ENCODE assay signal across 26 mouse cellular contexts in genomic region chr8:53630618-53631017, GRCm38 (mm10). TPM values are rescaled to one million over a fixed set of nuclear protein-coding genes. Genes with fewer than 3 reads are reported as not detected.
A peak's percentile ranks its signal among the peaks of the same experiment; 100 is the strongest.
DNase-seq lines count a peak whose midpoint lies in the region; ATAC-seq and TF ChIP-seq lines count a peak whose summit lies in the region.
"Had no signal": no experiment of that assay in that cellular context is flagged by ENCODE, and none has a peak within 500 bp of the region (broad histone marks: within the 10 kb centered on the region; RNA-seq: fewer than 3 reads in every experiment).

No protein-coding gene starts in this region.

- no peak for ATAC-seq in liver, embryonic 12.5 days
- ATAC-seq in CD4-positive, CD25-positive, alpha-beta regulatory T cell, adult 4 months: peak; percentile 62
- no peak for ATAC-seq in megakaryocyte progenitor cell, adult 5-6 weeks (replicated peaks; ENCODE audit: poor library complexity)
- ATAC-seq in forebrain, embryonic 16.5 days: no peak
- ATAC-seq: forebrain, embryonic 14.5 days; hindbrain, embryonic 16.5 days had no signal

- no peak overlapping the region for H3K27ac ChIP-seq in liver, embryonic 12.5 days
- H3K27ac ChIP-seq in layer of hippocampus, adult 2 months: no peak overlapping the region
- H3K27ac ChIP-seq in forebrain, embryonic 16.5 days (ENCODE audit: low read length): no peak overlapping the region
- H3K27ac ChIP-seq: embryonic facial prominence, embryonic 12.5 days; embryonic facial prominence, embryonic 15.5 days; heart, embryonic 15.5 days; hindbrain, embryonic 10.5 days; hindbrain, embryonic 13.5 days had no signal

- no peak for TF ChIP-seq CTCF in layer of hippocampus, adult 2 months (conservative IDR thresholded peaks at IDR 0.05)

- no peak overlapping the region for H3K4me2 ChIP-seq in liver, embryonic 12.5 days
- no peak overlapping the region for H3K4me2 ChIP-seq in forebrain, embryonic 16.5 days (ENCODE audit: low read length)
- H3K4me2 ChIP-seq: embryonic facial prominence, embryonic 12.5 days; embryonic facial prominence, embryonic 15.5 days; heart, embryonic 12.5 days; heart, embryonic 15.5 days; hindbrain, embryonic 13.5 days had no signal

- no peak for DNase-seq in liver
- DNase-seq in induced T-regulatory cell, adult 2 months (ENCODE audit: low read depth): peak; percentile 29
- DNase-seq in layer of hippocampus, adult 2 months (ENCODE audit: low spot score in 2 of 2): no peak
- DNase-seq: adrenal gland, adult 2 months; adrenal gland, postnatal 14 days; cerebellum, adult 11 months; cerebellum, adult 2 months; cerebellum, adult 9-11 months; cerebellum, postnatal 25 days; gastrocnemius, postnatal 25 days; heart, adult 18-20 months; heart, postnatal 10 days; heart, postnatal 36 days had no signal

- no peaks in the 10 kb centered on the region for H3K27me3 ChIP-seq in liver, embryonic 12.5 days (replicated peaks)
- H3K27me3 ChIP-seq in forebrain, embryonic 16.5 days (replicated peaks; ENCODE audit: control insufficient read depth, insufficient read depth, low read length): no peaks in the 10 kb centered on the region
- H3K27me3 ChIP-seq: embryonic facial prominence, embryonic 12.5 days; embryonic facial prominence, embryonic 15.5 days; heart, embryonic 12.5 days; heart, embryonic 15.5 days; hindbrain, embryonic 13.5 days had no signal

- H3K4me1 ChIP-seq in liver, embryonic 12.5 days: peaks cover 10% of the 10 kb centered on the region
- H3K4me1 ChIP-seq in forebrain, embryonic 16.5 days (replicated peaks; ENCODE audit: control insufficient read depth, insufficient read depth, low read length): peaks cover 2% of the 10 kb centered on the region; the same call in 1 of the 2 replicates
- H3K4me1 ChIP-seq: embryonic facial prominence, embryonic 12.5 days; embryonic facial prominence, embryonic 15.5 days; heart, embryonic 15.5 days; hindbrain, embryonic 10.5 days; hindbrain, embryonic 13.5 days had no signal

- 84% methylated on average over 4 of the region's 4 CpGs for WGBS in liver, embryonic 12.5 days (ENCODE audit: insufficient replicate concordance)
- 90% methylated on average over 4 of the region's 4 CpGs for WGBS in forebrain, embryonic 16.5 days

- H3K36me3 ChIP-seq in liver, embryonic 12.5 days: peaks cover 11% of the 10 kb centered on the region; the same call in 1 of the 2 replicates
- H3K36me3 ChIP-seq in forebrain, embryonic 16.5 days (ENCODE audit: control insufficient read depth, insufficient read depth): no peaks in the 10 kb centered on the region
- H3K36me3 ChIP-seq: embryonic facial prominence, embryonic 12.5 days; embryonic facial prominence, embryonic 15.5 days; heart, embryonic 12.5 days; heart, embryonic 15.5 days; hindbrain, embryonic 10.5 days; hindbrain, embryonic 13.5 days had no signal

- no peaks in the 10 kb centered on the region for H3K9me3 ChIP-seq in liver, embryonic 12.5 days (replicated peaks)
- peaks cover 7% of the 10 kb centered on the region for H3K9me3 ChIP-seq in forebrain, embryonic 16.5 days (ENCODE audit: control insufficient read depth, low read length)
- H3K9me3 ChIP-seq: embryonic facial prominence, embryonic 12.5 days; embryonic facial prominence, embryonic 15.5 days; heart, embryonic 12.5 days; heart, embryonic 15.5 days; hindbrain, embryonic 10.5 days; hindbrain, embryonic 13.5 days had no signal

- H3K9ac ChIP-seq in liver, embryonic 12.5 days: 0 out of 2 replicates have a peak overlapping the region, but pooled peaks have one; percentile 7
- no peak overlapping the region for H3K9ac ChIP-seq in forebrain, embryonic 16.5 days (replicated peaks; ENCODE audit: low read depth, low read length)
- H3K9ac ChIP-seq: embryonic facial prominence, embryonic 12.5 days; embryonic facial prominence, embryonic 15.5 days; heart, embryonic 12.5 days; heart, embryonic 15.5 days; hindbrain, embryonic 13.5 days had no signal

- no peak overlapping the region for H3K4me3 ChIP-seq in liver, embryonic 12.5 days
- no peak overlapping the region for H3K4me3 ChIP-seq in layer of hippocampus, adult 2 months
- no peak overlapping the region for H3K4me3 ChIP-seq in forebrain, embryonic 16.5 days (replicated peaks; ENCODE audit: low read length)
- H3K4me3 ChIP-seq: embryonic facial prominence, embryonic 12.5 days; embryonic facial prominence, embryonic 15.5 days; heart, embryonic 12.5 days; heart, embryonic 15.5 days; hindbrain, embryonic 10.5 days; hindbrain, embryonic 13.5 days had no signal

RNA-seq across cellular contexts. Expression of gene Neil3, which starts 8.2 kb away (rescaled TPM):
- 30.8 and 34.8 TPM in 2 replicates for polyA plus RNA-seq in liver, embryonic 12.5 days (2016; fragmentation: Nextera tagmentation; extraction: Ambion mirVana)
- polyA plus RNA-seq in CD4-positive, CD25-positive, alpha-beta regulatory T cell, adult 4 months (2017; shearing (Covaris generic)): 1 to 10 TPM; 1.9 to 4.9 TPM
- 59.2 and 64.6 TPM in 2 replicates for total RNA-seq in megakaryocyte progenitor cell, adult 5-6 weeks (2015)
- total RNA-seq in megakaryocyte progenitor cell, adult 5-6 weeks (2017): 32.1 and 43.1 TPM in 2 replicates
- under 1 TPM; 0.15 to 0.20 TPM for total RNA-seq in layer of hippocampus, adult 2 months (2021)
- 15.8 and 15.9 TPM in 2 replicates for polyA plus RNA-seq in forebrain, embryonic 16.5 days (2015; fragmentation: Nextera tagmentation; extraction: Ambion mirVana)
- total RNA-seq: gastrocnemius, adult 8-10 months had no signal
